Mouse (Mus musculus): ENCODE measurements at regions not wholly inside any gene's neighbourhood (a gene's known extent, or its start where the extent isn't known, plus 50 kb on each side); places are given as distances from the start of the nearest gene placed in this dataset.
"Not testable (repeated sequence)": the region's sequence is repeated elsewhere in the genome, so short reads cannot be mapped to it uniquely, and the experiment has no call there.

DNA sequence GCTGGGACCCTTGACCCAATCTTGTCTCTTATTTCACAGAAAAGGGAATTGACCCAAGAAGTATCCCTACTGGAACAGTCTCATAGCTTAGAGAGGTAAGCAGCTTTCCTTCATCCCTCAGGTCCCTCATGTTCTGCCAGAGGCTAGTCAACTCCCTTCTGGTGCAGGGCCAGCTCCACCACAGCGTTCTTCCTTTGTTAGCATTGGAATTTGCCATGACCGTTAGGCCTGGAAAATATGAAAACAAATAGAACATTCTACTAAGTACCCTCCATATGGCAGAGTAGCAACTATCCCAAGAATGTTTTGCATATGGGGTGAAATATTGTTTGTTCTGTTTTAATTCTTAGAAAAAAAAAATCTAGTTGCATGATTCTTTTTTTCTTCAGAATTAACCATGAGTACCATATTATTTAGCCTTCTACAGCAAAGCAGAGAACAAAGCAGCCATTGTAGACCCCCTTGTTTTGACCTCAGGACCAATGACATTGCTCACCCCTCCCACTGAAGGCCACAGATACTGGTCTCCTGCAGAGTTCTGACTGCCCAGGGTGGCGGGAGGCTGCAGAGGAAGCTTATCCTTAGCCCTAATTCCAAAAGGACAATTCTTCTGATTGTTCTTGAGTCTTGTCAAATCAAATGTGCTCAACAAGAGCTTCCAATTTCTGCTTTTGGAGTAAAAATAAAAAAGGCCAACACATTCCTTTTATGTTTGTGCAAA lies 78.1 kb upstream of the Ehbp1 start:
- no peak for DNase-seq

DNA sequence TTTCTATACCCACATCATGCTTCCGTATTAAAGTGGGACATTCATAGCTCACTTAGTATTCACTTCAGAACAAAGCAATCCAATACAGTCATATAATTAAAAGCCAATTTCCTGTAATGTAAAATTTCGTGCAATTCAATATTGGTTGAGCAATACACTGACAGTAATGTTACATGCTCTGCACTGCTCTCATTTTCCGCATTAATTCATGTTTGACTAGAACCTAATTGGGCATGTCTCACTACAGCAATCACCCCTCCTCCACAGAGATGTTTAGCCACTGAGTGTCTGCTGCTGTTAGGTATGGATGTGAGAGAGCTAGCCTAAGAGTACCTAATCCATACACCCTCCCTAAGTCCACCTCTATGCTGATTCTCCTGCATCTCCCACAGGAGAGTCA lies 79.7 kb upstream of the Ehbp1 start:
- no peak for DNase-seq

DNA sequence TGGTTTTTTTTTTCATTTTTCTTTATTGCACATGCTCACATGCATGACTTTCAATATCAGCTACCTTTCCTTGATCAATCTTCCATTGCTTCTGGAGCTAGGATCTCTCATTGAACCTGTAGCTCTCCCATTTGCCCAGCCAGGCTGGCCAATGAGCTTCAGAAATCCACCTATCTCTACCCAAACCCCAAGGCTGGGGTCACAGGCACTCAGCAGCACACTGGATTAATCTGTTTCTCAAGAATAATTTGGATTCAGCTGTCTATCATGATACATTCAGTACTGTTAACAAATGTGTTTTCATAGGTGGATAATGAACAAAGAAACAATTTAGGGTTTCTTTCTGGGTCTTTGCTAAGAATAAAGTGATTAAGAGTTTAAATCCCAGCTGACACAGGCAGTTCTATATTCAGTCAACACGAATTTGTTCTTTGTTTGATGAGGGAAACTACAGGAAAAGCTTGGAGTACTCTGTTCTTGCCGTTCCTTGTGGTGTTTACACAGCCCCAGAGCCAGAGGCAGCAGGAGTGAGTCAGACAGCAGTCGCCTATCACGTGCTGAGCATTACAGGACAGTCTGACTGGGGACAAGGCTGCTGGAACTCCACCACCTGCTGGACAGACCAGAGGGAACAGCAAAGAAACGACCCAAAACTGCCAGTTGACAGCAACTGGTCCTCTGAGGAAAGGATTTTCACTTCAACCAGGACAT lies 74.6 kb upstream of the Tmem17 start:
- DNase-seq, result peak; percentile 85

DNA sequence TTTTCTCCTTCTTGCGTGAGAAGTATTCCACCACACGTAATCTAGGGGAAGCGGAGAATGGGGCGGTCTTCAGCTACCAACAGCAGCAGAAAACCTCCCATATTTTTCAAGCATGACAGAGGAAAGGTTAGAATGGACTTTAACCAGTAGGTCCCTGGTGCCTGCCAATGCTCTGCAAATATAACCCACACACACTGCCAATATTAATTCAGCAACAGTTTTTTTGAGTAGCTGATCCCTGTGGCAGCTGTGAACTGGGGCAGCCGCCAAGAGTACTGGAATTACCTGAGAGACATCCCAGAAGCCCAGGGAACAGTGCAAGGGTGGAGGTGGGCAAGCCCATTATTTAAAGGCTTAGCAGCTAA lies 74.1 kb upstream of the Tmem17 start:
- DNase-seq, result no peak

DNA sequence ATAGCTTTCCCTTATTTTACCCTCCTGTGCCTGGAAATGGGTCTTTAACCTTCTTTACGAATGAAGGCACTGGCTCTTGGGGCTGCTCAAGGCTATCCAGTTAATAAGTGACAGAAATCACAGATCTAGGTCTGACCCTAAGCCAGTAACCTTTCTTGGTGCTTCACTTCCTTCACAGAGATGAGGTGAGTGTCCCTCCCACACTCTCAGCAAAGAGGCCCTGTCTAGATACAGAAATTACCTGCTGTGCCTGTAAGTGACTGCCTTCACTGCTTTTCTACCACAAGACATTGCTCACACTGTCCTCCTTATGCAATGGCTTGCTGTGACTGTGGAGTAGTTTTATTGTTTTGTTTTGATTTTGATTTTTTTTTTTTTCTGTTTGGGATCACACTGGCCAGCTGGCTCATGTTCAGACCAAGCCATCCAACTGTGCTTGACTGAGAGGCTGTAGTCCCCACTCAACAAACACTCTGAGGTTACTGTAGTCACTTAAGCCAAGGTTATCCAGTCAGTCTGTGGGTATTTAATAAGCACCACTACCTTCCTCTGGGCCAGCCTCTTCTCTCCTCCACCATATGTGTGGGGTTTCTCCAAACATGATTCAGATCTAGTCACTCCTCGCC lies 73.3 kb upstream of the Tmem17 start:
- peak; percentile 51 for DNase-seq

DNA sequence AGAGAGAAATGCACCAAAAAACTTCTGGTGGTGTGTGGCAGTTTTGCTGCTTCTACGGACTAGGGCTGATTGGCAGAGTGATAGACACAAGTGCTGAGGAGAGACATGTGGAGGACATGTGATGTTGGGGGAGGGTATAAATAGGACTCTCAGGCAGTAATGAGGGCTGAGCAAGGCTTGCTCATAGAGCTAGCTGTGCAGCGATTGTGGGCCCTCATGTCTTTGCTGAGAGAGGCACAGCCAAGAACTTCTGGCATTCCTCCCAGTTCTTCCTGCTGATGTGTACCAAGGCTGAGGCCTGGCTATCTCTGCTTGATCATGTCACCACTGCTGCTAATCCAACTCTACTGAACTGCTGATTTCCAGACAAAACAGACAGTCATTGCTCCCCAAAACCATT lies 71.4 kb upstream of the Tmem17 start:
- peak; percentile 55 for DNase-seq

DNA sequence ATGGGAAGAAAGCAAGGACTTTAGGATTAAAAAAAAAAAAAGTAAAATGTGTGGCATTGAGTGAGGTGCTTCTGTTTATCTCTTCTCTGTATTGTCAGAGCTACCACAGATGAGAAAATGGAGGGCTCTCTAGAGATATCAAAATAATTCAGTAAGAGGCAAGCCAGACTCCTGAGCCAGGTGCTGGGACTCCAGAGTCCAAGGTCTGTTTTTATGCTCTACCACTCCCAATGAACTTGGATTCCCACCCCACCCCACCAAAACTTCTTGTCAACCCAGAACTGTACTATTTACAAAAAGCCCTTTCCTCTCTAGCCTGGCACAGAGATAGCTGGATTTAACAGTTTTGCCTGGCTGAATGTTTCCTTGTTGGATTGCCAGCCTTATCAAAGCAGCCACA lies 58.7 kb upstream of the Tmem17 start:
- no peak for DNase-seq

DNA sequence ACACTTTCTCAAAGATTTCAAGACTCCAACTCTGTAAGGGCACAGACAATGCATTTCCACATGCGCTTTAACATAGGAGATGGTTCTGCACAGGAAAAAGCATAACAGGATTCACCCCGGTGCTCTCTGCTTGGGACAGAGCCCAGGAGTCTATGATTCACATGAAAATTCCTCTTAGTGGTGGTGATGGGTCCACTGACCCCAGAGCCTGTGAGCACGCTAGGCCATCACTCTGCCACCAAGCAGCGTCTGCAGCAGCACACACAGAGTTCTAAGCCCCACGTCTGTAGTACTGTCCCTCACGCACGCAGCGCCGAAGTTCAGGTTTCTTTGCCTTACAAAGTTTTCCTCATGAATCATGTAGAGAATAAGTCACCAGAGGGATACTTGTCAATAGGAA lies 55.6 kb upstream of the Tmem17 start:
- no peak for DNase-seq

DNA sequence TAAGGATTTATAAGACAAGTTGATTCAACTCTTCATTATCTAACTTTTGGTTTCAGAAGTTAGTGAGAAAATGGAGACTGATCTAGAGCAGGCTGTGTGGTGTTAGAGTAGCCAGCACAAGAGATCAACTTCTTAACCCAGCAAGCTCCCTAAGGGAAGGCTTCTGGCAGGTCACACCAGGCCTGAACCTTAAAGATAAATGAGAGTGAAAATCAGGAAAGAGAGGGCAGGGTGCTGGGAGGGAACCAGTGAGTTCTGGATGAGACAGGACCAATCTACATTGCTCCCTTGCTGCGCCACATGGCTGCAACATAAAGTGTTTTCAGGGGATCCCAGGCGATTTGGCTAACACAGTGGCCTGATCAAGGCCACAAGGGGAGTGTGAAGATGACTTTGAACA lies 54.7 kb upstream of the Tmem17 start:
- DNase-seq, result no peak

DNA sequence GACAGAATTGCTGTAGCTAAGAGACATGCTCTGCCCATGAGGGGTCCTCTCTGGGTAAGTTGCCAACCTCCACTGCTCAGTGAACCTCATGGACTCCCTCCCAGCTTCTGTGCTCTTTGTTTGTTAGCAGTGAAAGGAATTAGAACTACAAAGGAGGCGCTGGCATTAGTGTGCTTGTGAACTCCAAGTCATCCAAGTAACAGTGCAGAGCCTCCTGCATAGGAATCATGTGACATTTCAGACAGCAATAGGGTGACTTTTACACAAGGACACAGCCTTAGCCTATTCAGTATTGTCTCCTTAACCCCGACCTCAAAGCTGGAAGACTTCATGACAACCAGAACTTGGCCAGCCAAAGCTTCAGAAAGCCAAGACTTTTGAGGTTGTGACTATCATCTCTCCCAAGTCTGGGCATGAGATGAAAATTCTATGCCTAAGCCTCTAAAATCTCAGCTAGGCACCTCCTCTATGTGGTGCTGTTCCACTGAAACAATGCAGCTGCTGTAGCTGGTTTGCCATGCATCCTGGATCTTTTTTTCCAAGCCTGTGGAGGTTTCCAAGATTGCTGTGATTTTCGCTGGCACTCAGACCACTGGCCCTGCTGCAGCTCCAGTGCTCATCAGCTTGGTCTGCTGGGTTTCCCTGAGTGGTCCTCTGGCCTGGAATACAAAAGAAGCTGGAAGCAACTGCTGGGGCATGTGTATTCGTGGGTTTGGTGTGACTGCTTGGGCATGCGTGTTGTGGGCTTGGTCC lies 52.8 kb upstream of the Tmem17 start:
- DNase-seq, result peak; percentile 42

DNA sequence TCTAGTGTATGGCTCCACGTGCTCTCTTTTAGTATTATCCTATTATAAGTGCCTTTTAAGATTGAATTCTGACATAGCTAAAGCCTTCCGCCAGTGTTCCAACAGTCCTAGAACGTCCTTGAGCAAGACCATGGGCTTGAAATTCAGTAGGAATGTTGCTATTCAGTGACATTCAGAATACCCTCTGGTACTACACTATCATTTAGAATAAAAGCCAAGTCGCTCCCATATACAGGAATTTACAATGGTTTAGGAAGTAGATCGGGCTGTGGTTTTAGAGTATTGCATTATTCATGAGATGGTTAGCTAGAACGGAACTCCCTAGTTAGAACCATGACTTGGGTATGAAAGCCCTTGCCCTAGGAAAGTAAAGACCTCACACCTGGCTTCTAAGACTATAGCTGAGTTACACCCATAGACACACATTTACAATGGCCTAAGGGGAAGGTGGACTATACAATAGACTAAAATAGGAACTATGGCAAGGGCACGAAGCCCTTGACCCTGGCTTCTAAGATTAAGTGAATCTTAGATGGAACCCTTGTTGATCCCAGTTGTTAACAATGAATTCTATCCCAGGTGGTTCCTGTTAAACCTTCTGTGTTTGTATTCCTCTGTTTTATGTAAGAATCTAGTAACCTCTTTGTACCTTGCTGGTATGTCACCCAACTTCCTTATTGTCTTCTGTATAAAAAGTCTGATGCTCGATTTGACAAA lies 50.7 kb upstream of the Tmem17 start:
- not testable (repeated sequence) for DNase-seq
